Comparison of ENCODE assay signal across 23 mouse cellular contexts in genomic region chr17:86209680-86210251, GRCm38 (mm10). TPM values are rescaled to one million over a fixed set of nuclear protein-coding genes. Genes with fewer than 3 reads are reported as not detected.
DNase-seq lines count a peak whose midpoint lies in the region; ATAC-seq and TF ChIP-seq lines count a peak whose summit lies in the region.
"Had no signal": no experiment of that assay in that cellular context is flagged by ENCODE, and none has a peak within 500 bp of the region (broad histone marks: within the 10 kb centered on the region; RNA-seq: fewer than 3 reads in every experiment).

No protein-coding gene starts in this region.

- H3K27me3 ChIP-seq in Patski = no peaks in the 10 kb centered on the region
- H3K27me3 ChIP-seq in forebrain, embryonic 13.5 days = no peaks in the 10 kb centered on the region
- H3K27me3 ChIP-seq: embryonic facial prominence, embryonic 12.5 days had no signal

- H3K27ac ChIP-seq in gastrocnemius, adult 2 months = peak overlapping the region; percentile 50; the same call in 1 of the 2 replicates
- no peak overlapping the region for H3K27ac ChIP-seq in forebrain, embryonic 13.5 days
- H3K27ac ChIP-seq: embryonic facial prominence, embryonic 12.5 days; heart, adult 2 months; hindbrain, embryonic 10.5 days; stomach, postnatal 0 days had no signal

- ATAC-seq in Patski = peak; percentile 47
- ATAC-seq in common myeloid progenitor, adult 5-6 weeks (replicated peaks; ENCODE audit: low read depth, poor library complexity, severe bottlenecking) = peak; percentile 33
- no peak for ATAC-seq in forebrain, embryonic 13.5 days
- ATAC-seq: CD4-positive, CD25-positive, alpha-beta regulatory T cell, adult 4 months; forebrain, embryonic 14.5 days; lung, postnatal 0 days; midbrain, embryonic 16.5 days had no signal

- CTCF ChIA-PET in Patski (lab: Charles Lee) = no interaction called here

- intact Hi-C loops in gastrocnemius, adult 2 months (cut with DNase I) = no loop called here
- intact Hi-C loops in gastrocnemius, postnatal 36 days (cut with DNase I) = no loop called here

- H3K36me3 ChIP-seq in forebrain, embryonic 13.5 days (ENCODE audit: poor library complexity, severe bottlenecking) = no peaks in the 10 kb centered on the region
- H3K36me3 ChIP-seq: embryonic facial prominence, embryonic 12.5 days; G1E; hindbrain, embryonic 10.5 days had no signal

- H3K9ac ChIP-seq in forebrain, embryonic 13.5 days = no peak overlapping the region
- H3K9ac ChIP-seq: embryonic facial prominence, embryonic 12.5 days had no signal

- peak; percentile 76 for DNase-seq in gastrocnemius, adult 2 months
- no peak for DNase-seq in gastrocnemius, postnatal 36 days
- DNase-seq in Patski (ENCODE audit: low read depth, low spot score) = no peak
- peak; percentile 55 for DNase-seq in skeletal muscle tissue, adult 2 months (ENCODE audit: low read depth, low spot score)
- DNase-seq in layer of hippocampus, adult 9-11 months = no peak
- DNase-seq in ovary, postnatal 10 days (ENCODE audit: low spot score) = no peak
- DNase-seq: heart, adult 2 months; kidney, adult 8-10 months; kidney, postnatal 25 days; liver; right cerebral cortex, postnatal 25 days; thymus, postnatal 4 days had no signal

- 88% methylated on average over 13 of the region's 13 CpGs for WGBS in forebrain, embryonic 13.5 days

- no peaks in the 10 kb centered on the region for H3K4me1 ChIP-seq in forebrain, embryonic 13.5 days

- no peak overlapping the region for H3K4me2 ChIP-seq in forebrain, embryonic 13.5 days
- H3K4me2 ChIP-seq: embryonic facial prominence, embryonic 12.5 days had no signal

- H3K4me3 ChIP-seq in gastrocnemius, adult 2 months = peak overlapping the region; percentile 19
- no peak overlapping the region for H3K4me3 ChIP-seq in forebrain, embryonic 13.5 days
- H3K4me3 ChIP-seq: embryonic facial prominence, embryonic 12.5 days; erythroblast, embryonic 14.5 days; heart, adult 2 months; hindbrain, embryonic 10.5 days had no signal

- POLR2A ChIA-PET in Patski (lab: Charles Lee) = interaction anchor here (0.6 to 0.7 kb wide), 2 partner anchors 12 to 43 kb away, joined by 4 to 5 read pairs; no protein-coding TSS in a partner anchor

- H3K9me3 ChIP-seq in forebrain, embryonic 13.5 days (replicated peaks) = no peaks in the 10 kb centered on the region
- H3K9me3 ChIP-seq: embryonic facial prominence, embryonic 12.5 days; G1E; hindbrain, embryonic 10.5 days had no signal

- in situ Hi-C loops in Patski (cut with MboI; ENCODE audit: low pct_unique_long_range_greater_than_20kb) = no loop called here

- TF ChIP-seq CTCF in gastrocnemius, adult 2 months (IDR thresholded peaks at IDR 0.05) = no peak
- no peak for TF ChIP-seq CTCF in Patski (IDR thresholded peaks at IDR 0.05)

RNA-seq across cellular contexts. Expression of gene Prkce, which starts 42.2 kb away (rescaled TPM):
- 10 to 100 TPM in 1 of 2 experiments, 1 to 10 TPM in 1; 9.3 to 10.2 TPM for total RNA-seq in gastrocnemius, adult 2 months (2021)
- total RNA-seq in gastrocnemius, postnatal 36 days (2021) = 1 to 10 TPM; 7.9 to 8.2 TPM
- 6.6 TPM for polyA plus RNA-seq in Patski (2021)
- 6.4 and 9.7 TPM in 2 replicates for total RNA-seq in common myeloid progenitor, adult 5-6 weeks (2017)
- 10.9 and 13.7 TPM in 2 replicates for polyA plus RNA-seq in forebrain, embryonic 13.5 days (2015; fragmentation: Nextera tagmentation; extraction: Ambion mirVana)

Comparison
In these comparisons a context has a peak if more than half of its experiments do, and no peak if none do; other contexts are left out.
1. DNase-seq: peak in gastrocnemius, adult 2 months (single experiment) and skeletal muscle tissue, adult 2 months (single experiment); none in gastrocnemius, postnatal 36 days (0 of 2), Patski (single experiment), layer of hippocampus, adult 9-11 months (single experiment) and ovary, postnatal 10 days (single experiment).